Mouse (Mus musculus) T-helper 2 cell (primary cell): ENCODE data around the gene Pf4.

Source experiments
- in situ Hi-C: fragments of 300-600 bp; cut with MboI, MseI; formaldehyde crosslinking; loops from one replicate; pipeline ENCODE4 v1.15.1; 2025; ENCODE audit warnings: high pct_unique_total_duplicates

Gene Pf4

GRCm38 (mm10) chr5:90771880-90772653, at the start of gene Pf4:
Gene Pf4, plus strand, starts transcription at chr5:90772435.
- in situ Hi-C loops, result loop anchor here (25.0 kb wide), 1 partner anchor 385 kb away; no protein-coding TSS in a partner anchor

- in situ Hi-C loops, result no loop called here
Measured at GRCm38 (mm10) chr5:90722656-90723055, 49.6 kb upstream of the Pf4 start.

GRCm38 (mm10) chr5:90728254-90728653, 44.0 kb upstream of the Pf4 start:
- in situ Hi-C loops, result no loop called here

- in situ Hi-C loops, result no loop called here
Measured at GRCm38 (mm10) chr5:90731480-90731879, 40.8 kb upstream of the Pf4 start.

- in situ Hi-C loops, result no loop called here
Measured at GRCm38 (mm10) chr5:90742029-90742428, 30.2 kb upstream of the Pf4 start.

GRCm38 (mm10) chr5:90753934-90754333, 18.3 kb upstream of the Pf4 start:
- in situ Hi-C loops, result loop anchor here (25.0 kb wide), 1 partner anchor 367 kb away; no protein-coding TSS in a partner anchor

- in situ Hi-C loops, result loop anchor here (25.0 kb wide), 1 partner anchor 371 kb away; no protein-coding TSS in a partner anchor
Measured at GRCm38 (mm10) chr5:90758020-90758605, 14.1 kb upstream of the Pf4 start.

GRCm38 (mm10) chr5:90759077-90760065, 12.9 kb upstream of the Pf4 start, which contains the start of gene Cxcl5:
Gene Cxcl5, plus strand, starts transcription at chr5:90759360.
- in situ Hi-C loops, result loop anchor here (25.0 kb wide), 1 partner anchor 372 kb away; no protein-coding TSS in a partner anchor

GRCm38 (mm10) chr5:90760303-90760702, 11.9 kb upstream of the Pf4 start:
- in situ Hi-C loops, result loop anchor here (25.0 kb wide), 1 partner anchor 373 kb away; no protein-coding TSS in a partner anchor

- in situ Hi-C loops, result loop anchor here (25.0 kb wide), 1 partner anchor 374 kb away; no protein-coding TSS in a partner anchor
Measured at GRCm38 (mm10) chr5:90760844-90761243, 11.4 kb upstream of the Pf4 start.

GRCm38 (mm10) chr5:90761834-90762233, 10.4 kb upstream of the Pf4 start:
- in situ Hi-C loops, result loop anchor here (25.0 kb wide), 1 partner anchor 375 kb away; no protein-coding TSS in a partner anchor

GRCm38 (mm10) chr5:90763912-90764665, 8.1 kb upstream of the Pf4 start:
- in situ Hi-C loops, result loop anchor here (25.0 kb wide), 1 partner anchor 377 kb away; no protein-coding TSS in a partner anchor

GRCm38 (mm10) chr5:90765821-90766606, 6.2 kb upstream of the Pf4 start:
- in situ Hi-C loops, result loop anchor here (25.0 kb wide), 1 partner anchor 379 kb away; no protein-coding TSS in a partner anchor

- in situ Hi-C loops, result loop anchor here (25.0 kb wide), 1 partner anchor 381 kb away; no protein-coding TSS in a partner anchor
Measured at GRCm38 (mm10) chr5:90768218-90768617, 4.0 kb upstream of the Pf4 start, which contains the start of gene Ppbp. Gene Ppbp, plus strand, starts transcription at chr5:90768518.

GRCm38 (mm10) chr5:90771369-90771768, 866 bp upstream of the Pf4 start:
- in situ Hi-C loops, result loop anchor here (25.0 kb wide), 1 partner anchor 384 kb away; no protein-coding TSS in a partner anchor

GRCm38 (mm10) chr5:90775562-90775961, 3.3 kb downstream of the Pf4 start:
- in situ Hi-C loops, result no loop called here

GRCm38 (mm10) chr5:90777621-90778020, 5.4 kb downstream of the Pf4 start:
- in situ Hi-C loops, result no loop called here

- in situ Hi-C loops, result no loop called here
Measured at GRCm38 (mm10) chr5:90778856-90779255, 6.6 kb downstream of the Pf4 start.

- in situ Hi-C loops, result no loop called here
Measured at GRCm38 (mm10) chr5:90783697-90784096, 11.5 kb downstream of the Pf4 start.
